Mouse (Mus musculus): ENCODE data around the gene Gbp9.

- TF ChIP-seq CTCF (IDR thresholded peaks at IDR 0.05; ENCODE audit: borderline replicate concordance, control insufficient read depth, extremely low read depth, insufficient read depth, low read length, poor library complexity) (no peak), POLR2A (IDR thresholded peaks at IDR 0.05; ENCODE audit: control insufficient read depth, extremely low read depth, insufficient read depth, low read length, poor library complexity) (no peak)
Measured at GRCm38 (mm10) chr5:105060224-105060623, 79.1 kb downstream of the Gbp9 start.
